Mouse (Mus musculus): Measurements from ENCODE around the gene Casp7. TPM values are rescaled to one million over a fixed set of nuclear protein-coding genes. Genes with fewer than 3 reads are reported as not detected.

Gene Casp7
- polyA plus RNA-seq, 1 experiment from 2014 or later = 25.5 TPM

DNA sequence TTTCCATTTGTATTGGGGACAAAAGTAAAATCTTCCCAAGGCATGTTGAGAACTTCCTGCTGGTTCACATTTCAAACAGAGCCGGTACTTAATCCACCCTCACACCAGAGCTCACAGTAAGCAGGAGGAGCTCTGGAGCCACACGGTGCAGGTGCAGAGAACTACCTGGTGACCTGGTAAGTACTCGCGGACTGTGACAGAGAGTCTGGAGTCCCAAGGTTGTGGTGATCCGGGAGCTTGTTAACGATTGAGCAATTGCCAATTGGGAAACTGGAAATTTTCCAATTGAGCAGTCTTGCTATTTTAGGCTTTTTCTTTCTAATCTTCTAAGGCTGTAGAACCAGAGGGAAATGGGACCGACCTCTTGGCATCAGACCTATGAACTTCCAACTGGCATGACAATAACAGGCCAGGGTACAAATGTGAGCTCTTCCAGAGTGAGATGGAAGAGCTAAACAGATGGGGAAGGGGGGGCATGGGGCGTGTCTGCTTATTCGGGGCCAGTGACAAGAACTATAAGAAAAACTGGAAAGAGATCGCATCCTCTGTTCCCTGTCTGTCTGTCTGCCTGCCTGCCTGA, 64.7 kb downstream of the Casp7 start, which contains the start of gene Plekhs1:
TSS of gene Plekhs1 (plus strand) at position 119 of the 580 bp plus-strand sequence.
- WGBS = 56% methylated on average over 10 of the region's 10 CpGs
- H3K27ac ChIP-seq (ENCODE audit: low read depth, low read length) = no peak within 1 kb of the TSS
- no peak within 1 kb of the TSS for H3K9ac ChIP-seq (ENCODE audit: low read depth, low read length)
- H3K36me3 ChIP-seq (ENCODE audit: control insufficient read depth, insufficient read depth, low read length) = no peaks in the 10 kb centered on the region
- no peak for ATAC-seq
- H3K9me3 ChIP-seq (ENCODE audit: control insufficient read depth, low read length) = no peaks in the 10 kb centered on the region
- H3K4me1 ChIP-seq (ENCODE audit: control insufficient read depth, insufficient read depth, low read depth, low read length) = peaks cover 2% of the 10 kb centered on the region; the same call in 1 of the 2 replicates
- H3K4me3 ChIP-seq (ENCODE audit: low read length) = no peak within 1 kb of the TSS
- H3K27me3 ChIP-seq (replicated peaks; ENCODE audit: control insufficient read depth, insufficient read depth, low read length) = no peaks in the 10 kb centered on the region
- H3K4me2 ChIP-seq (ENCODE audit: low read length) = no peak within 1 kb of the TSS

DNA sequence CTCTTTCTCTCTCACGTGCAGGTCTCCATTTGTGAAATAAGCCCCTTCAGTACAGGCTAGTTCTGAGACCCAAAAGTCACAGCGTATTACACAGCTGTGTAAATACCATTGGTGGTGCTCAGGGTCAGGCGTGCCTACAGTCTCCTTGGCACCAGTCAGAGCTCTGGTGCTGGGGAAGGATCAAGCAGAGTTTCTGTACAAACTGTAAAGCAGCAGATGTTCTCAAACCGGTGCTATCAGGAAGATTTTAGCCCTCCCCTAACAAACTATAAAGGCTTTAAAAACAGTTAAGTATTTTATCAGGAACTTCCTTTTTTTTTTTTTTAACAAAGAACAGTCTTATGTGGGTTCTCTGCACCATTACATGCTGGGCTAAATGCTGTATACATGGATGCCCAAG, 65.9 kb downstream of the Casp7 start:
- ATAC-seq = no peak
- H3K27ac ChIP-seq (ENCODE audit: low read depth, low read length) = no peak overlapping the region
- no peaks in the 10 kb centered on the region for H3K27me3 ChIP-seq (replicated peaks; ENCODE audit: control insufficient read depth, insufficient read depth, low read length)
- H3K9me3 ChIP-seq (ENCODE audit: control insufficient read depth, low read length) = no peaks in the 10 kb centered on the region
- H3K36me3 ChIP-seq (ENCODE audit: control insufficient read depth, insufficient read depth, low read length) = no peaks in the 10 kb centered on the region
- 83% methylated on average over 4 of the region's 4 CpGs for WGBS
- peaks cover 2% of the 10 kb centered on the region; the same call in 1 of the 2 replicates for H3K4me1 ChIP-seq (ENCODE audit: control insufficient read depth, insufficient read depth, low read depth, low read length)
- H3K4me2 ChIP-seq (ENCODE audit: low read length) = no peak overlapping the region
- H3K4me3 ChIP-seq (ENCODE audit: low read length) = no peak overlapping the region
- H3K9ac ChIP-seq (ENCODE audit: low read depth, low read length) = no peak overlapping the region

DNA sequence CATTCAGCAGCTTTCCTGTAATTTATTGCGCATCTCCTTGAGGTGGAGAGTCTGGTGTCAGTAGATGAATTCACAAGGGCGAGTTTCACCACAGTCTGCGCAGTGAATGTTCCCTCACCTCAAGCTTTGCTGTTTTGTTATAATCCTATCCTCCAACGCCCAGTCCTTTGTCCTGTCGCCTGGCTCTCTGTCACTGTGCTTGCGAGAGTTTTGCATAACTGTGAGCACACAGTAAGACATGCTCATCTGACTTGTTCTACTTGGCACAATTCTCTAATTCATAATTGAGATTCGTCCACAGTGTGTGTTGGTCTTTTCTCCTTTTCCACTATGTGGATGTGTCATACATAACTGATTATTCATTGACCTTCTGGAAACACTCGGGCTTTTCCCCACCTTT, 69.6 kb downstream of the Casp7 start:
- H3K27me3 ChIP-seq (replicated peaks; ENCODE audit: control insufficient read depth, insufficient read depth, low read length) = no peaks in the 10 kb centered on the region
- H3K9me3 ChIP-seq (ENCODE audit: control insufficient read depth, low read length) = no peaks in the 10 kb centered on the region
- WGBS = 76% methylated on average over 8 of the region's 8 CpGs
- H3K27ac ChIP-seq (ENCODE audit: low read depth, low read length) = no peak overlapping the region
- H3K4me2 ChIP-seq (ENCODE audit: low read length) = no peak overlapping the region
- H3K4me3 ChIP-seq (ENCODE audit: low read length) = no peak overlapping the region
- no peak for ATAC-seq
- no peaks in the 10 kb centered on the region for H3K36me3 ChIP-seq (ENCODE audit: control insufficient read depth, insufficient read depth, low read length)
- peaks cover 2% of the 10 kb centered on the region; the same call in 1 of the 2 replicates for H3K4me1 ChIP-seq (ENCODE audit: control insufficient read depth, insufficient read depth, low read depth, low read length)
- H3K9ac ChIP-seq (ENCODE audit: low read depth, low read length) = no peak overlapping the region

DNA sequence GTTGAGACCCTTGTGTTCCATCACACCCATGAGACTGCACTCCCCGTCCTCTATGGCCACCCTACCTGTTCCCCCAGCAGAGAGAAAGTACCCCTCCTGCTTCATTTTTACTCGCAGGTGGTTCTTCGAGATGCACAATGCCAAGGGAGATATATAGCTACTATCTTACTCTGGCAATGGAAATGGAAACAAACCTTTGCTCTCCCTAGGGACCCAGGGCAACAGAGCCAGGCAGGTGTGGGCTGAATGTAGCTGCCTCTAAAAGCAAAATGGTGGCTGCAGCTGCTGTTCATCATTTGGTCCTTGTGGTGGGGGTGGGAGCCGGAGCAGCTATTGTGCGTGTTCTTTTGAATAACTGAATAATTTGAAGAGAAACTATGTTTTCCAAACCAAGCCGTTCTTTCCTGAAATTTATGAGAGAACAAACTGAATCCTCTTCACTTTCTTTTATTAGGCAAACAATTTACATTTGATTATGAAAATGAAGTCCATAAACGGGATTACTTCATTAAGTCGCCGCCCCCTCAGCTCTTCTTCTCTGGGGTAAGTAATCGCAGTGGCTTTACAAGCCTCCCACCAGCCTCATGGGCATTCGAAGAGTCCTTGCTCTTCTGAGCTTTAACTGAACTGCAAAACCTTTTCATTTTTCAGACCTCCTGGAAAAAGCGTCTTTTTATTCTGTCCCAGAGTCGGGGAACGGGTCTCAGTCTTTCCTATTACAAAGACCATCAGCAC, 73.5 kb downstream of the Casp7 start:
- H3K27me3 ChIP-seq (replicated peaks; ENCODE audit: control insufficient read depth, insufficient read depth, low read length) = no peaks in the 10 kb centered on the region
- ATAC-seq = no peak
- no peak overlapping the region for H3K4me3 ChIP-seq (ENCODE audit: low read length)
- no peak overlapping the region for H3K4me2 ChIP-seq (ENCODE audit: low read length)
- H3K4me1 ChIP-seq (ENCODE audit: control insufficient read depth, insufficient read depth, low read depth, low read length) = no peaks in the 10 kb centered on the region; the same call in 1 of the 2 replicates
- 82% methylated on average over 14 of the region's 14 CpGs for WGBS
- H3K9me3 ChIP-seq (ENCODE audit: control insufficient read depth, low read length) = no peaks in the 10 kb centered on the region
- no peaks in the 10 kb centered on the region for H3K36me3 ChIP-seq (ENCODE audit: control insufficient read depth, insufficient read depth, low read length)
- H3K27ac ChIP-seq (ENCODE audit: low read depth, low read length) = no peak overlapping the region
- H3K9ac ChIP-seq (ENCODE audit: low read depth, low read length) = no peak overlapping the region

DNA sequence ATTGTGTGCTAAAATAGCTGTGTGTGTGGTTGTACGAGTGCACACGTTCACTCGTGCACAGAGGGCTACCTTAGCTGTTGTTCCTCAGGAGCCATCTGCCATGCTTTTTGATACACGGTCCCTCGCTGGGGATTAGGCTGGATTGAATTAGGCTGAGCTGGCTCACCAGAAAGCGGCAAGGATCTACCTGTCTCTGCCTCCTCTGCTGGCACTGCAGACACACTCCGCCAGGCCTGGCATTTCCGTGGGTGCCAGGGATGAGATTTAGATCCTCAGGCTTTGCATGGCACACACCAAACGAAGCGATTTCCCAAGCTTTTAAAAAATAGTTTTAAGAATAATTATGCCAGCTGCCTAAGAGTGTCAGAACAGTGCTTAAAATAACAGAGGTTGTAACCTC, 75.0 kb downstream of the Casp7 start:
- H3K4me2 ChIP-seq (ENCODE audit: low read length) = no peak overlapping the region
- no peaks in the 10 kb centered on the region; the same call in 1 of the 2 replicates for H3K4me1 ChIP-seq (ENCODE audit: control insufficient read depth, insufficient read depth, low read depth, low read length)
- no peaks in the 10 kb centered on the region for H3K27me3 ChIP-seq (replicated peaks; ENCODE audit: control insufficient read depth, insufficient read depth, low read length)
- H3K4me3 ChIP-seq (ENCODE audit: low read length) = no peak overlapping the region
- H3K9me3 ChIP-seq (ENCODE audit: control insufficient read depth, low read length) = no peaks in the 10 kb centered on the region
- H3K36me3 ChIP-seq (ENCODE audit: control insufficient read depth, insufficient read depth, low read length) = no peaks in the 10 kb centered on the region
- no peak overlapping the region for H3K9ac ChIP-seq (ENCODE audit: low read depth, low read length)
- WGBS = 77% methylated on average over 10 of the region's 10 CpGs
- ATAC-seq = no peak
- no peak overlapping the region for H3K27ac ChIP-seq (ENCODE audit: low read depth, low read length)

DNA sequence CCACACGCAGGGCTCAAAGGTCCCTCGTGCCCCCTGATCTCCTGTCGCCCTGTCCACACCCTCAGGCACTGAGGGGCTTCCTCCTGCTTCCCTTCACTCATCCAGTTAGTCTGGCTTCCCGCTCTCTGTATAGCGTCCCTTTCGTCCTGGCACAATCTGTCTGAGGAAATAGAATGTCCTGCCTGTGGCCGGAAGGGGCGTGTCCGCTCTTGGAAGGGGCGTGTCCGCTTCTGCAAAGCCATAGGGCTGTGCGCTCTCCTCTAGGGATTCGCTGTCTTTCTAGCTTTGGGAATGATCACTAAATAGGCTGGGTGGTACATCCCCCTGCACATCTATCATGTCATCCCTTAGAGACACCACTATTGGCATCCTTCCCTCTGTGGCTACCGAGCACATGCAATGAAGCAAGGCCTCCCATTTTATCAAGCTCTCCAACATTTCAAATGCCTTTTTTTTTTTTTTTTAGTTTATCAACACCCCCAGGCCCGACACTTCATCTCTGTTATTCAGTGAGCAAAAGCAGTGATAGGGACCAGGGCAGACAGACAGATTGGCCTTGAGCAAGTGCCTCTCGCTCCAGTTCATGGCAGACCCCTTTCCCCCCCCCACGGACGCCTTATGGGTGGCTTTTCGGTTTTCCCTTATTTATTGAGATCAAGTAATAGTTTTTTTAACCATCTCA, 78.1 kb downstream of the Casp7 start:
- H3K27ac ChIP-seq (ENCODE audit: low read depth, low read length) = no peak overlapping the region
- WGBS = 52% methylated on average over 19 of the region's 19 CpGs
- H3K9ac ChIP-seq (ENCODE audit: low read depth, low read length) = no peak overlapping the region
- no peaks in the 10 kb centered on the region for H3K9me3 ChIP-seq (ENCODE audit: control insufficient read depth, low read length)
- no peaks in the 10 kb centered on the region; the same call in 1 of the 2 replicates for H3K4me1 ChIP-seq (ENCODE audit: control insufficient read depth, insufficient read depth, low read depth, low read length)
- no peaks in the 10 kb centered on the region for H3K36me3 ChIP-seq (ENCODE audit: control insufficient read depth, insufficient read depth, low read length)
- ATAC-seq = peak; percentile 43; the same call in 1 of the 2 replicates
- H3K27me3 ChIP-seq (replicated peaks; ENCODE audit: control insufficient read depth, insufficient read depth, low read length) = no peaks in the 10 kb centered on the region
- H3K4me2 ChIP-seq (ENCODE audit: low read length) = no peak overlapping the region
- no peak overlapping the region for H3K4me3 ChIP-seq (ENCODE audit: low read length)

DNA sequence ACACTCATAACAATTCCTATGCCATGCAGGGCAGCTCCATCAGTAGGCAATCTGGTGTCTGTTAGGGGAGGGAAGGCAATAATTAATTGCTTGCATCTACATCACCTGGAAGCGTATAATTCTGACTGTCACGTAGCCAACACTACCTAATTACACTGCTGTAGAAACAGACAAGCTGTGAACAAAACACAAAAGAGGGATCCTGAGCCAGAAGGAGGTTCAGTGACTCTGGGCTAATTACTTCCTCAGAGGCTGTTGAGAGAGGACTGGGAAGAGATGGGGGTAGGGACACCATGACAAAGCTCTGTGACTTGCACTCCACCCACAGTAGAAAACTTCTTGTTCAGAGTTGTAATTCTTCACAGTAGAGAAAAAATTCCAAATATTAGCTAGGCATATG, 79.6 kb downstream of the Casp7 start:
- WGBS = 28% methylated on average over 2 of the region's 2 CpGs
- Histone ChIP-seq H3K36me3 (ENCODE audit: control insufficient read depth, insufficient read depth, low read length) (no peaks in the 10 kb centered on the region), H3K9ac (ENCODE audit: low read depth, low read length) (no peak overlapping the region), H3K9me3 (ENCODE audit: control insufficient read depth, low read length) (no peaks in the 10 kb centered on the region), H3K27me3 (replicated peaks; ENCODE audit: control insufficient read depth, insufficient read depth, low read length) (no peaks in the 10 kb centered on the region), H3K27ac (ENCODE audit: low read depth, low read length) (no peak overlapping the region), H3K4me1 (ENCODE audit: control insufficient read depth, insufficient read depth, low read depth, low read length) (no peaks in the 10 kb centered on the region; the same call in 1 of the 2 replicates), H3K4me3 (ENCODE audit: low read length) (no peak overlapping the region), H3K4me2 (ENCODE audit: low read length) (no peak overlapping the region)
- peak; percentile 67 for ATAC-seq

DNA sequence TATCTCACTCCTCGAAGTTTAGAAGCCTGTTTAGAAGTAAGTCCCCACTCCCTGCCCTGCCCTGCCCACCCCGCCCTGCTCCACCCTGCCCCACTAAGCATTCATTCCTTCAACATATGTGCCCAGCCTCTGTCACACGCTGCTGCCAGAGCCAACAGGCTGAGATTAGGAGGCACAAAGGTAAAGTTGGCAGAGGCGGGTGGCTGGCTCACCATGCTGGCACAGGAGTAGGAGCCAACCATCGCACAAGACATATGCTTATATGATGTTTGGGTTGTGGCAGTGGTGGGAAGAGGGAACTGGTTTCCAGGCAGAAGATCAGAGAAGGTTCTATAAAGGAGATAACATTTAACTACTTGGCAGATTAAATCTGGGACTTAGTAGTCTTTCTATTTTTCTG, 80.3 kb downstream of the Casp7 start:
- no peaks in the 10 kb centered on the region for H3K36me3 ChIP-seq (ENCODE audit: control insufficient read depth, insufficient read depth, low read length)
- no peaks in the 10 kb centered on the region for H3K9me3 ChIP-seq (ENCODE audit: control insufficient read depth, low read length)
- ATAC-seq = no peak
- no peak overlapping the region for H3K4me2 ChIP-seq (ENCODE audit: low read length)
- H3K4me3 ChIP-seq (ENCODE audit: low read length) = no peak overlapping the region
- H3K27ac ChIP-seq (ENCODE audit: low read depth, low read length) = no peak overlapping the region
- H3K4me1 ChIP-seq (ENCODE audit: control insufficient read depth, insufficient read depth, low read depth, low read length) = no peaks in the 10 kb centered on the region; the same call in 1 of the 2 replicates
- 80% methylated on average over 5 of the region's 5 CpGs for WGBS
- no peaks in the 10 kb centered on the region for H3K27me3 ChIP-seq (replicated peaks; ENCODE audit: control insufficient read depth, insufficient read depth, low read length)
- no peak overlapping the region for H3K9ac ChIP-seq (ENCODE audit: low read depth, low read length)

DNA sequence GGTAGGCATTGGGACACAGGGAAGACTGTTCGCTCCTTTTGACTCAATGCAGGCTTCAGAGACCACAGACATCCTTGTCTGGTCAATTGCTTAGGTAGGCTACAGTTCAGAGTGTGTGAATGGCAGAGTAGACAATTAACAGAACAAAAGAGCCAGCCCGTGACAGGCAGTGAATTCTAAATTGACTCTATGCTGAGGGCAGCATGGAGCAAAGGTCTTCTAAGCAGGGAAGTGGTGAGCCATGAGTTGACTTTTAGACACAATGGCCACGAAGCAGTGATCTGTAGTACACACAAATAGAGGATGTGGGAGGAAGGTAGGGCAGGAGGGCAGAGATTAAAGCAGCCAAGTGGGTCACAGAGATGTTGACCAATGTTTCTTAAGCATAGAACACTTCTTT, 80.9 kb downstream of the Casp7 start:
- no peak overlapping the region for H3K4me3 ChIP-seq (ENCODE audit: low read length)
- no peak overlapping the region for H3K27ac ChIP-seq (ENCODE audit: low read depth, low read length)
- H3K4me1 ChIP-seq (ENCODE audit: control insufficient read depth, insufficient read depth, low read depth, low read length) = no peaks in the 10 kb centered on the region; the same call in 1 of the 2 replicates
- H3K9me3 ChIP-seq (ENCODE audit: control insufficient read depth, low read length) = no peaks in the 10 kb centered on the region
- H3K27me3 ChIP-seq (replicated peaks; ENCODE audit: control insufficient read depth, insufficient read depth, low read length) = no peaks in the 10 kb centered on the region
- 40% methylated on average over 3 of the region's 3 CpGs for WGBS
- no peak overlapping the region for H3K4me2 ChIP-seq (ENCODE audit: low read length)
- no peak for ATAC-seq
- H3K36me3 ChIP-seq (ENCODE audit: control insufficient read depth, insufficient read depth, low read length) = no peaks in the 10 kb centered on the region
- no peak overlapping the region for H3K9ac ChIP-seq (ENCODE audit: low read depth, low read length)

Data from hindbrain, embryonic 16.5 days (tissue).